Mouse (Mus musculus) MEL (cell line): Measurements from ENCODE around the gene Extl1. TPM values are rescaled to one million over a fixed set of nuclear protein-coding genes. Genes with fewer than 3 reads are reported as not detected.

ENCODE experiments used
- DNase-seq: peaks from one replicate; pipeline ENCODE4 v3.0.0; 2011; ENCODE audit warnings: low read depth, low spot score
- H3K27ac ChIP-seq: 2 replicates; pipeline ENCODE4 v1.5.1; 2012; ENCODE audit warnings: low read depth, mild to moderate bottlenecking, control low read depth, low read length, moderate library complexity; ENCODE audit not compliant: control insufficient read depth
- H3K27me3 ChIP-seq, 2 experiments: fragments of 150-350 bp in 1 of 2; sonication (generic) in 1 of 2; 2 replicates each; pipeline ENCODE4 v1.6.1; 2012; ENCODE audit warnings: low read length in 2 of 2, mild to moderate bottlenecking in 2 of 2, improper control_type of control experiment in 1 of 2, moderate library complexity in 1 of 2; ENCODE audit not compliant: insufficient read depth in 2 of 2, control insufficient read depth in 1 of 2
- H3K36me3 ChIP-seq, 2 experiments: 2 replicates each; pipeline ENCODE4 v1.6.1; 2012 to 2014; ENCODE audit warnings: low read length in 2 of 2, improper control_type of control experiment in 1 of 2, inconsistent platforms in 1 of 2, mild to moderate bottlenecking in 1 of 2; ENCODE audit not compliant: insufficient read depth in 2 of 2, control insufficient read depth in 1 of 2
- H3K4me1 ChIP-seq, 2 experiments: fragments of 150-350 bp in 1 of 2; sonication (generic) in 1 of 2; 2 replicates each; pipeline ENCODE4 v1.6.1; 2012; ENCODE audit warnings: low read length in 2 of 2, improper control_type of control experiment in 1 of 2, mild to moderate bottlenecking in 1 of 2; ENCODE audit not compliant: insufficient read depth in 2 of 2, control insufficient read depth in 1 of 2
- H3K4me3 ChIP-seq, 2 experiments: fragments of 150-350 bp in 1 of 2; sonication (generic) in 1 of 2; 2 replicates each; pipeline ENCODE4 v1.5.1; 2012; ENCODE audit warnings: low read depth in 2 of 2, low read length in 2 of 2, mild to moderate bottlenecking in 2 of 2, moderate library complexity in 2 of 2, control low read depth in 1 of 2, improper control_type of control experiment in 1 of 2; ENCODE audit not compliant: control insufficient read depth in 1 of 2, insufficient read depth in 1 of 2
- H3K79me2 ChIP-seq: 2 replicates; pipeline ENCODE4 v1.6.1; 2012; ENCODE audit warnings: mild to moderate bottlenecking, low read length, moderate library complexity; ENCODE audit not compliant: control insufficient read depth, poor library complexity, insufficient read depth
- H3K9ac ChIP-seq: 2 replicates; pipeline ENCODE4 v1.6.1; 2012; ENCODE audit warnings: low read depth, mild to moderate bottlenecking, control low read depth, low read length, moderate library complexity; ENCODE audit not compliant: control insufficient read depth, poor library complexity, severe bottlenecking
- H3K9me3 ChIP-seq: fragments of 150-350 bp; sonication (generic); replicated peaks from 2 replicates; pipeline ENCODE4 v1.6.1; 2012; ENCODE audit warnings: mild to moderate bottlenecking, low read length, improper control_type of control experiment, moderate library complexity; ENCODE audit not compliant: insufficient read depth
- BHLHE40 ChIP-seq: IDR thresholded peaks from 2 replicates; pipeline ENCODE4 v1.6.1; 2012; ENCODE audit warnings: low read depth, mild to moderate bottlenecking, inconsistent platforms, low read length, improper control_type of control experiment, borderline replicate concordance
- CHD2 ChIP-seq: IDR thresholded peaks from 2 replicates; pipeline ENCODE4 v1.6.1; 2011; ENCODE audit warnings: low read length, improper control_type of control experiment
- CTCF ChIP-seq, 3 experiments: IDR thresholded peaks in 2 of 3; conservative IDR thresholded peaks in 1 of 3; 2 replicates each; pipeline ENCODE4 v1.5.1; 2011 to 2012; ENCODE audit warnings: low read length in 3 of 3, low read depth in 2 of 3, mild to moderate bottlenecking in 2 of 3, improper control_type of control experiment in 1 of 3, inconsistent platforms in 1 of 3, mixed read lengths in 1 of 3, moderate library complexity in 1 of 3; ENCODE audit not compliant: control insufficient read depth in 1 of 3, insufficient read depth in 1 of 3, poor library complexity in 1 of 3, severe bottlenecking in 1 of 3
- E2F4 ChIP-seq: IDR thresholded peaks from 2 replicates; pipeline ENCODE4 v1.6.1; 2011; ENCODE audit warnings: low read depth, low read length, improper control_type of control experiment, borderline replicate concordance
- ELF1 ChIP-seq: IDR thresholded peaks from 2 replicates; pipeline ENCODE4 v1.6.1; 2014; ENCODE audit warnings: low read depth, mild to moderate bottlenecking, inconsistent platforms, low read length, improper control_type of control experiment, moderate library complexity
- JUND ChIP-seq: IDR thresholded peaks from 2 replicates; pipeline ENCODE4 v1.6.1; 2011; ENCODE audit warnings: low read depth, mild to moderate bottlenecking, improper control_type of control experiment, low read length
- MAX ChIP-seq: IDR thresholded peaks from 2 replicates; pipeline ENCODE4 v1.6.1; 2011; ENCODE audit warnings: low read length, improper control_type of control experiment
- MEF2A ChIP-seq: IDR thresholded peaks from 2 replicates; pipeline ENCODE4 v1.6.1; 2014; ENCODE audit warnings: low read depth, mild to moderate bottlenecking, inconsistent platforms, low read length, improper control_type of control experiment; ENCODE audit not compliant: poor library complexity, insufficient replicate concordance, severe bottlenecking; ENCODE audit errors: extremely low read depth
- MXI1 ChIP-seq: IDR thresholded peaks from 2 replicates; pipeline ENCODE4 v1.6.1; 2011; ENCODE audit warnings: mild to moderate bottlenecking, low read depth, low read length, improper control_type of control experiment
- NELFE ChIP-seq: IDR thresholded peaks from 2 replicates; pipeline ENCODE4 v1.6.1; 2011; ENCODE audit warnings: low read depth, low read length, improper control_type of control experiment
- NRF1 ChIP-seq: IDR thresholded peaks from 2 replicates; pipeline ENCODE4 v1.6.1; 2014; ENCODE audit warnings: low read depth, mild to moderate bottlenecking, inconsistent platforms, low read length, improper control_type of control experiment, moderate library complexity; ENCODE audit not compliant: poor library complexity, insufficient read depth, severe bottlenecking
- POLR2A ChIP-seq, 2 experiments: IDR thresholded peaks; 2 replicates each; pipeline ENCODE4 v1.6.1; 2011 to 2012; ENCODE audit warnings: low read length in 2 of 2, mild to moderate bottlenecking in 2 of 2, control low read depth in 1 of 2, improper control_type of control experiment in 1 of 2, low read depth in 1 of 2, moderate library complexity in 1 of 2; ENCODE audit not compliant: control insufficient read depth in 1 of 2, insufficient read depth in 1 of 2, poor library complexity in 1 of 2
- RAD21 ChIP-seq: IDR thresholded peaks from 2 replicates; pipeline ENCODE4 v1.6.1; 2011; ENCODE audit warnings: mild to moderate bottlenecking, low read depth, low read length, improper control_type of control experiment
- RCOR1 ChIP-seq: IDR thresholded peaks from 2 replicates; pipeline ENCODE4 v1.6.1; 2012; ENCODE audit warnings: low read depth, mild to moderate bottlenecking, inconsistent platforms, low read length, improper control_type of control experiment
- TAL1 ChIP-seq: IDR thresholded peaks from 2 replicates; pipeline ENCODE4 v1.6.1; 2012; ENCODE audit warnings: mild to moderate bottlenecking, inconsistent platforms, low read length, moderate library complexity, mixed read lengths
- TBP ChIP-seq: IDR thresholded peaks from 2 replicates; pipeline ENCODE4 v1.8.0; 2011; ENCODE audit warnings: low read depth, low read length, improper control_type of control experiment
- TCF12 ChIP-seq: IDR thresholded peaks from 2 replicates; pipeline ENCODE4 v1.6.1; 2014; ENCODE audit warnings: low read depth, mild to moderate bottlenecking, inconsistent platforms, low read length, improper control_type of control experiment, moderate library complexity
- USF1 ChIP-seq: IDR thresholded peaks from 2 replicates; pipeline ENCODE4 v1.6.1; 2014; ENCODE audit warnings: low read depth, mild to moderate bottlenecking, inconsistent platforms, low read length, improper control_type of control experiment, moderate library complexity
- ZMIZ1 ChIP-seq: IDR thresholded peaks from 2 replicates; pipeline ENCODE4 v1.6.1; 2012; ENCODE audit warnings: low read depth, mild to moderate bottlenecking, inconsistent platforms, low read length, improper control_type of control experiment, moderate library complexity
- polyA plus RNA-seq, 2 experiments: library from polyadenylated mRNA; stranded (reverse) in 1 of 2; unstranded in 1 of 2; fragments of >175 nt in 1 of 2; fragments of >200 nt in 1 of 2; gene quantifications; 2 replicates each; pipeline versions ENCODE4 v1.2.1 to v1.2.4; 2012; ENCODE audit warnings: low replicate concordance in 2 of 2, low read depth in 1 of 2; ENCODE audit not compliant: insufficient read length in 2 of 2, insufficient read depth in 1 of 2, missing spikeins in 1 of 2
- total RNA-seq: library from RNA; depleted of rRNA; stranded (reverse); fragments of 300-350 nt; gene quantifications from 2 replicates; pipeline ENCODE4 v1.2.3, GENCODE M21; 2012

Gene Extl1
- total and polyA plus RNA-seq, 3 experiments: 0.04 to 0.33 TPM; not detected in 1

- no peaks in the 10 kb centered on the region; a peak in 1 of 4 replicates for H3K36me3 ChIP-seq
- no peak overlapping the region for H3K27ac ChIP-seq
- no peaks in the 10 kb centered on the region; the same call in 1 of the 2 replicates for H3K79me2 ChIP-seq
- H3K9ac ChIP-seq: no peak overlapping the region
- H3K9me3 ChIP-seq: no peaks in the 10 kb centered on the region
- H3K4me3 ChIP-seq: no peak overlapping the region
- no peaks in the 10 kb centered on the region for H3K27me3 ChIP-seq
- no peak for TF ChIP-seq MXI1
- TF ChIP-seq JUND: no peak
- no peak for TF ChIP-seq POLR2A (IDR thresholded peaks at IDR 0.05; ENCODE audit: control insufficient read depth in 1 of 2, insufficient read depth in 1 of 2, low read depth in 1 of 2, low read length in 2 of 2, poor library complexity in 1 of 2)
- TF ChIP-seq USF1: no peak
- peak; percentile 13 for DNase-seq
- H3K4me1 ChIP-seq: peaks cover 5 to 16% of the 10 kb centered on the region in 2 experiments; a peak in 3 of 4 replicates
These were observed 16.6 kb upstream of the Extl1 start for GRCm38 (mm10) chr4:134400206-134400605.

- Histone ChIP-seq H3K9ac (no peak overlapping the region), H3K79me2 (no peaks in the 10 kb centered on the region; the same call in 1 of the 2 replicates), H3K4me1 (peaks cover 2 to 7% of the 10 kb centered on the region in 2 experiments; a peak in 2 of 4 replicates), H3K27ac (no peak overlapping the region), H3K9me3 (no peaks in the 10 kb centered on the region), H3K27me3 (no peaks in the 10 kb centered on the region), H3K4me3 (no peak overlapping the region), H3K36me3 (no peaks in the 10 kb centered on the region; a peak in 1 of 4 replicates)
- no peak for DNase-seq
- TF ChIP-seq MEF2A (no peak), ELF1 (no peak), TCF12 (no peak), CTCF (IDR thresholded peaks at IDR 0.05 in 2 of 3, conservative IDR thresholded peaks at IDR 0.05 in 1 of 3; ENCODE audit: control insufficient read depth in 1 of 3, insufficient read depth in 1 of 3, low read depth in 2 of 3, low read length in 3 of 3, poor library complexity in 1 of 3, severe bottlenecking in 1 of 3) (no peak), E2F4 (no peak), BHLHE40 (no peak), MAX (no peak)
These were observed 14.1 kb upstream of the Extl1 start for GRCm38 (mm10) chr4:134397732-134398131.

GRCm38 (mm10) chr4:134397121-134397520, 13.5 kb upstream of the Extl1 start:
- no peak overlapping the region for H3K9ac ChIP-seq
- no peak for TF ChIP-seq NRF1
- no peak for TF ChIP-seq CHD2
- no peak for TF ChIP-seq TBP
- TF ChIP-seq MAX: no peak
- TF ChIP-seq RCOR1: no peak
- TF ChIP-seq NELFE: no peak
- TF ChIP-seq ZMIZ1: no peak
- no peak for TF ChIP-seq RAD21
- TF ChIP-seq USF1: no peak
- no peak for TF ChIP-seq TAL1
- peak; percentile 12 for DNase-seq
- no peaks in the 10 kb centered on the region for H3K27me3 ChIP-seq
- no peaks in the 10 kb centered on the region for H3K9me3 ChIP-seq
- H3K27ac ChIP-seq: no peak overlapping the region
- H3K79me2 ChIP-seq: no peaks in the 10 kb centered on the region; the same call in 1 of the 2 replicates
- peaks cover 2 to 10% of the 10 kb centered on the region in 2 experiments; a peak in 2 of 4 replicates for H3K4me1 ChIP-seq
- no peaks in the 10 kb centered on the region; a peak in 1 of 4 replicates for H3K36me3 ChIP-seq
- peak overlapping the region in 1 of 2 experiments; percentile 37; a peak in 1 of 4 replicates for H3K4me3 ChIP-seq
